Mouse (Mus musculus) spleen, adult 2 months (tissue): ENCODE results near the gene Gm20773. TPM values are rescaled to one million over a fixed set of nuclear protein-coding genes. Genes with fewer than 3 reads are reported as not detected.
"Not testable (repeated sequence)": the region's sequence is repeated elsewhere in the genome, so short reads cannot be mapped to it uniquely, and the experiment has no call there.

ENCODE experiments used
- DNase-seq, 2 experiments: peaks; one replicate each; pipeline versions ENCODE4 v3.0.0 to v3.0.0-alpha.2; 2012 to 2021; ENCODE audit warnings: low spot score in 2 of 2, low read depth in 1 of 2
- H3K27ac ChIP-seq: fragments of 200-500 bp; 2 replicates; pipeline ENCODE4 v1.5.1; 2012; ENCODE audit warnings: low read length, inconsistent platforms; ENCODE audit not compliant: insufficient read depth
- H3K27me3 ChIP-seq: fragments of 200-500 bp; 2 replicates; pipeline ENCODE4 v1.6.1; 2012; ENCODE audit warnings: mild to moderate bottlenecking, moderate library complexity, low read length, inconsistent platforms; ENCODE audit not compliant: control insufficient read depth, insufficient read depth
- H3K36me3 ChIP-seq: fragments of 200-500 bp; 2 replicates; pipeline ENCODE4 v1.6.1; 2012; ENCODE audit warnings: mild to moderate bottlenecking, low read length, inconsistent platforms; ENCODE audit not compliant: control insufficient read depth, insufficient read depth
- H3K4me1 ChIP-seq: fragments of 200-500 bp; 2 replicates; pipeline ENCODE4 v1.6.1; 2011; ENCODE audit warnings: inconsistent platforms; ENCODE audit not compliant: control insufficient read depth, insufficient read depth, insufficient read length
- H3K4me3 ChIP-seq: fragments of 200-500 bp; 2 replicates; pipeline ENCODE4 v1.5.1; 2011; ENCODE audit warnings: mild to moderate bottlenecking, inconsistent platforms; ENCODE audit not compliant: insufficient read depth, insufficient read length; ENCODE audit errors: extremely low read depth
- WGBS: fragments of 180-500 bp; shearing (Covaris S2); methylation state at CpG from one replicate; pipeline ENCODE4 v1.1.7; 2018; 5-methylcytosine and 5-hydroxymethylcytosine counted together
- polyA plus RNA-seq: library from polyadenylated mRNA; depleted of rRNA; stranded (reverse); fragments of >200 nt; gene quantifications from 2 replicates; pipeline ENCODE4 v1.2.3, GENCODE M21; 2012; rRNA removed

Gene Gm20773
- polyA plus RNA-seq: not detected in 2 replicates

- DNase-seq, H3K27ac ChIP-seq, H3K4me3 ChIP-seq, H3K27me3 ChIP-seq, H3K4me1 ChIP-seq, H3K36me3 ChIP-seq: not testable (repeated sequence)
- WGBS: no CpG with 5 or more reads among the region's 1 CpGs
Observed at GRCm38 (mm10) chrY:13493726-13494125, at the start of gene Gm20773. TSS of gene Gm20773 (plus strand) at chrY:13494026.

GRCm38 (mm10) chrY:13465479-13465878, 28.3 kb upstream of the Gm20773 start, which contains the start of gene Gm21866:
TSS of gene Gm21866 (minus strand) at chrY:13465579.
- not testable (repeated sequence) for H3K4me1 ChIP-seq, H3K36me3 ChIP-seq, H3K27ac ChIP-seq, H3K4me3 ChIP-seq, DNase-seq, H3K27me3 ChIP-seq
- WGBS: 94% methylated on average over 2 of the region's 3 CpGs

Other genes starting within 250 kb of the Gm20773 start
- not detected in 2 replicates for gene Gm21440, start 241.6 kb upstream of the Gm20773 start, polyA plus RNA-seq
- not detected in 2 replicates for gene Gm21454, start 241.6 kb upstream of the Gm20773 start, polyA plus RNA-seq
- gene Gm21725, start 145.0 kb upstream of the Gm20773 start, polyA plus RNA-seq: not detected in 2 replicates
- not detected in 2 replicates for gene Gm21866, start 28.4 kb upstream of the Gm20773 start, polyA plus RNA-seq